Mouse (Mus musculus): ENCODE measurements at regions not wholly inside any gene's neighbourhood (a gene's known extent, or its start where the extent isn't known, plus 50 kb on each side); places are given as distances from the start of the nearest gene placed in this dataset.

DNA sequence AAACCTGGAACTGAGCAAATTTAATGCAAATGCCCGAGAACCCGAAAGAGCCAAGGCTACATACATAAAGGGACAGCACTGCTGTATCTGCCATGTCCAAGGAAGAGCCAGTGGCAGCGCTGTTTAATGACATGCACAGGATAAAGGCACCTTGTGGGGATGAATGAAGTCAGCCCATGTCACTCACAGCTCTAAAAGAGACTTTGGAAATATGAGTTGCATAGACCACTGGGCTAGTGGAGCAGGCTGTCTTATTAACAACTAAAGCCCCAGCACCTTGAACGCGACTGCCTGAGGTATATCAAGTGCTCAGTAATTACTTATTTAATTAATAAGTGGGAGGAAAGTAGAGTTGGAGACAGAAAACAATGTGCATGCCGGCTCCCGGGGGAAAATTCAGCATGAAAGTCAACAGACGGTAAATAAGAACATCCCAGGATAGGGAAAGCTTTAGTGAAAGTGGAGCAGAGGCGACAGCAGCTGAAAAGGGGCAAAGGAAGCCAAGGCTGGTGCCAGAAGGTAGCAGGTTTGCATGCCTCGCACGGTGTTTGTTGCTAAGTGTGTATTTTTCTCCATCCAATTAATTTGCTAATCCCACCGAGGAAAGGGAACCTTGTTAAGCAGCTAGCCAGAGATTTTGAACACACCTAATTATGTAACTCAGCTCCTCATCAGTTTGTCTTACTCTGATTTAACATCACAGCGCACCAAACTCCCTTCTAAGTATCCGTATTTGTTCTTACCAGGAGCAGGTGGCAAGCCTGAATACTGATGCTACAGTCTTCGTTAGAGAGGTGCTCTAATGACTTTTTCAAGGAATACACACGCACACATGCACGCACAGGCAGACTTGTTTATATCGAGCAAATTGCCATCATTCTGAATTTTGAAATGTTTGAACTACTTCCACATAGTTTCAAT, 167.4 kb downstream of the Triml1 start:
- Histone ChIP-seq H3K36me3 (ENCODE audit: control insufficient read depth, insufficient read depth, low read length) (no peaks in the 10 kb centered on the region), H3K27me3 (ENCODE audit: control insufficient read depth, insufficient read depth, low read length) (no peaks in the 10 kb centered on the region), H3K4me3 (replicated peaks; ENCODE audit: low read depth, low read length) (no peak overlapping the region), H3K9ac (replicated peaks; ENCODE audit: low read length) (no peak overlapping the region), H3K27ac (replicated peaks; ENCODE audit: low read depth, low read length) (no peak overlapping the region), H3K9me3 (ENCODE audit: control insufficient read depth, low read length) (no peaks in the 10 kb centered on the region), H3K4me2 (ENCODE audit: low read length) (no peak overlapping the region), H3K4me1 (ENCODE audit: control insufficient read depth, insufficient read depth, low read length) (no peaks in the 10 kb centered on the region)
- DNase-seq, result peak; percentile 39
- ATAC-seq (ENCODE audit: low FRiP score, low TSS enrichment), result peak; percentile 64
- 57% methylated on average over 18 of the region's 18 CpGs for WGBS

DNA sequence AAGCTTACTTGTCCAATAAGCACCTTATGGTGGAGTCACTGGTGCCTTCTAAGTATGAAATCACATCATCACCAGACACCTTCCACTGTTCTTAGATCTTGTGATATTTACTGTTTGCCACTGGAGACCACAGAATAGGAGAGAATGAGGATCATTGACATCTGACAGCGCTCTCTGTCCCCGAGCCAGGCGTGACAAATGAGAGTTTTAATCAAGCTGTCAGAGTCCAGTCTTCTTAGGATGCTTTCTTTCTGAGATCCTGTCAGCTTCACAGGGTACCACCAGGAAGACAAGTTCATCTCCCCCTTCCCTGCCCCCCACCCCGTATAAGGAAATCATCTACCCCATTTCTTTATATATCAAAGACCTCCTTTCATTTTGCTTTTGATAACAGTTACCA, 168.7 kb downstream of the Triml1 start:
- Histone ChIP-seq H3K27ac (replicated peaks; ENCODE audit: low read depth, low read length) (no peak overlapping the region), H3K4me3 (replicated peaks; ENCODE audit: low read depth, low read length) (no peak overlapping the region), H3K9me3 (ENCODE audit: control insufficient read depth, low read length) (no peaks in the 10 kb centered on the region), H3K36me3 (ENCODE audit: control insufficient read depth, insufficient read depth, low read length) (no peaks in the 10 kb centered on the region), H3K4me1 (ENCODE audit: control insufficient read depth, insufficient read depth, low read length) (no peaks in the 10 kb centered on the region), H3K27me3 (ENCODE audit: control insufficient read depth, insufficient read depth, low read length) (no peaks in the 10 kb centered on the region), H3K9ac (replicated peaks; ENCODE audit: low read length) (no peak overlapping the region), H3K4me2 (ENCODE audit: low read length) (no peak overlapping the region)
- DNase-seq, result no peak
- 26% methylated on average over 4 of the region's 4 CpGs for WGBS
- ATAC-seq (ENCODE audit: low FRiP score, low TSS enrichment), result no peak

DNA sequence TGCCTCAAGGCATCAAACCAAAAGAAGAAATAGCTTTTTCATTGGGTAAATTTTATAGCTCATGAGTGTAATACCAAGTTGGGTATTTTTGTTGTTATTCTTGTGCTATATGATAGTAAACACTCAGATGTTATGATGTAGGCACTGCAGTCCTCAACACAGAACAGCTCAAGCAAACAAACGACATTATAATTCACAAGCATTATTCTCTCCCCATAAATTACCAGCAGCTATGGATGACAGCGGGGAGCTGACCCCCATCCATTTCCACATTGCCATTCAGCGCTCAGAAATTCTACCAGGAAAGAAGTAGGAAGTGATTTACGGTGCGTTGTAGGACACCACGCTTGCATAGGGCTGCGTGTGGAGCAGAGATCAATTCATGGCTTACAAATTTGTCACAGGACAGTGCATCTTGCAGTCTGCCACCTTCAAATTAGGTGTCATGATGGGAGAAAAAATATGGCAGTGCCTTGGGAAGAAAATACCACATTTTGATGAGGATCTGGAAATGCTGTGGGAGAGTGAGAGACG, 173.4 kb downstream of the Triml1 start:
- Histone ChIP-seq H3K27ac (replicated peaks; ENCODE audit: low read depth, low read length) (no peak overlapping the region), H3K36me3 (ENCODE audit: control insufficient read depth, insufficient read depth, low read length) (no peaks in the 10 kb centered on the region), H3K4me1 (ENCODE audit: control insufficient read depth, insufficient read depth, low read length) (no peaks in the 10 kb centered on the region), H3K27me3 (ENCODE audit: control insufficient read depth, insufficient read depth, low read length) (no peaks in the 10 kb centered on the region), H3K9me3 (ENCODE audit: control insufficient read depth, low read length) (no peaks in the 10 kb centered on the region), H3K9ac (replicated peaks; ENCODE audit: low read length) (no peak overlapping the region), H3K4me2 (ENCODE audit: low read length) (no peak overlapping the region), H3K4me3 (replicated peaks; ENCODE audit: low read depth, low read length) (no peak overlapping the region)
- DNase-seq (no peak), ATAC-seq (ENCODE audit: low FRiP score, low TSS enrichment) (no peak)
- WGBS, result 75% methylated on average over 8 of the region's 8 CpGs

DNA sequence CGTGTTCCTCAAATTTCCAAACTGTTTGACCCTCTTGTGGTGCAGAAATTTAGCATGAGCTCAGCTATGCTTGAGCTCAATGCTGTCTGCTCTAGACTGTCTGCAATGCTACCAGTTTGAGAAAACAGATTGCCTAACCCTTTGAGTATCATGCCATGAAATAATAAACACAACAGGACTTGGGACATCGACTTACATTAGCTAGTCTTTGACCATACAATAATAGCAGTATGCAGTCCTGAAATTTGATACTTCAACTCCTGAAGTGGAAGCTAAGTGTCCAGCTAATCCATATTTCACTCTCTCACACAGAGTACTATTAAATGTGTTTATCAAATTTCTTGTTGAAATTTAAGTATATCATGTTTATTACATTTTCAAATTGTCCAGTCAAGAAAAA, 176.8 kb downstream of the Triml1 start:
- Histone ChIP-seq H3K4me2 (ENCODE audit: low read length) (no peak overlapping the region), H3K36me3 (ENCODE audit: control insufficient read depth, insufficient read depth, low read length) (no peaks in the 10 kb centered on the region), H3K4me3 (replicated peaks; ENCODE audit: low read depth, low read length) (no peak overlapping the region), H3K4me1 (ENCODE audit: control insufficient read depth, insufficient read depth, low read length) (no peaks in the 10 kb centered on the region), H3K27me3 (ENCODE audit: control insufficient read depth, insufficient read depth, low read length) (no peaks in the 10 kb centered on the region), H3K9me3 (ENCODE audit: control insufficient read depth, low read length) (no peaks in the 10 kb centered on the region), H3K27ac (replicated peaks; ENCODE audit: low read depth, low read length) (no peak overlapping the region), H3K9ac (replicated peaks; ENCODE audit: low read length) (no peak overlapping the region)
- no peak for DNase-seq
- 89% methylated on average over 2 of the region's 2 CpGs for WGBS
- no peak for ATAC-seq (ENCODE audit: low FRiP score, low TSS enrichment)

DNA sequence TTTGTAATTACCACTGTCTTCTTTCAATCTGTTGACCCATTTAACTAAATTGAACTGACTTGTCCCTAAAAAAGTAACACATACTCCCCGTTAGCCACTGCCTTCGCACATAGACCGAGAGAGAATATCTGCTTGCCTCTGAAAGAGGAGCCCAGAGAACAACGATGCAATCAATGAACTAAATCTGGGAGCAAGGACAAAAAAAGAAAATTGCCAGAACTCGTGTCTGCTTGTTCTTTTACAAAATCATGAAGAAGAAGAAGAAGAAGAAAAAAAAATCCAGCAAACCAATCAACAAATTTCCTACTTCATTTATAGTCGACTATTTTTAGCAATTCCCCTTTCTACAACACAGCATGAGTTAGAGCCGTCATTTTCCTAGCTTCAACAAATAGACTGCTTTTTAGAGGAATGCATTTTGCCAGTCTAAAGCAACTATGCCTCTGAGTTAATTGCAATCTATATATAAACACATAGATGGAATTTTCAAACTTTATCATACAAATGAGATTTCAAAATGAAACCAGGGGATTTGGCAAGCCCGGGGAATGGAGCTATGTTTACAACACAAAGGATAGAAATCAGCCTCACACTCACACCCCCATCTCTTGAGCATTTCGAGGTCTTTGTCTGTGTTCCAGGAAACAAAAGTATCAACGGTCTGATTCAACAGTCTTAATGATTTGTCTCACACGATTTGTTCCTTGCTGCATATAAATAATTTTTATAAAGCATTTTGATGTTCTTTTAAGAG, 183.1 kb downstream of the Triml1 start:
- H3K4me3 ChIP-seq (replicated peaks; ENCODE audit: low read depth, low read length), result no peak overlapping the region
- H3K4me2 ChIP-seq (ENCODE audit: low read length), result no peak overlapping the region
- H3K36me3 ChIP-seq (ENCODE audit: control insufficient read depth, insufficient read depth, low read length), result no peaks in the 10 kb centered on the region
- no peaks in the 10 kb centered on the region for H3K9me3 ChIP-seq (ENCODE audit: control insufficient read depth, low read length)
- WGBS, result 88% methylated on average over 11 of the region's 11 CpGs
- no peak for ATAC-seq (ENCODE audit: low FRiP score, low TSS enrichment)
- no peaks in the 10 kb centered on the region for H3K4me1 ChIP-seq (ENCODE audit: control insufficient read depth, insufficient read depth, low read length)
- no peaks in the 10 kb centered on the region for H3K27me3 ChIP-seq (ENCODE audit: control insufficient read depth, insufficient read depth, low read length)
- H3K9ac ChIP-seq (replicated peaks; ENCODE audit: low read length), result no peak overlapping the region
- H3K27ac ChIP-seq (replicated peaks; ENCODE audit: low read depth, low read length), result no peak overlapping the region
- no peak for DNase-seq

DNA sequence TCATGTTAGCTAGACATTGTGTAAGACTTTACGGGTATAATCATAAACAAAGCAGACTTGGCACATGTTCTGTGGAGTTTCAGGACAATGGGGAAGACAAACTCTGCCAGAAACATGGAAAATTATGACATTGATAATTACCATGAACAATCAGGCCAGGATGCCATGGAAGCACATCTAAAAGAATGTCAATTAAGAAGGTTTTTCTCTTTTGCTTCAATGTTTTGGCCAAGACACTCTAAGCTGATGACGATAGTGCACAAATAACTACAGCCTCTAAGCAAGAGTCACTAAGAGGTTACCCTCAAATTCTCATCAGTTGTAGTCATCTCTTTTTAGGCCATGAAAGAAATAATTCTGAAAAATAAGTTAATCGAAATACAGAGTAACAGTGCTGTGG, 208.7 kb downstream of the Triml1 start:
- WGBS, result 93% methylated on average over 3 of the region's 3 CpGs
- H3K27ac ChIP-seq (replicated peaks; ENCODE audit: low read depth, low read length), result no peak overlapping the region

DNA sequence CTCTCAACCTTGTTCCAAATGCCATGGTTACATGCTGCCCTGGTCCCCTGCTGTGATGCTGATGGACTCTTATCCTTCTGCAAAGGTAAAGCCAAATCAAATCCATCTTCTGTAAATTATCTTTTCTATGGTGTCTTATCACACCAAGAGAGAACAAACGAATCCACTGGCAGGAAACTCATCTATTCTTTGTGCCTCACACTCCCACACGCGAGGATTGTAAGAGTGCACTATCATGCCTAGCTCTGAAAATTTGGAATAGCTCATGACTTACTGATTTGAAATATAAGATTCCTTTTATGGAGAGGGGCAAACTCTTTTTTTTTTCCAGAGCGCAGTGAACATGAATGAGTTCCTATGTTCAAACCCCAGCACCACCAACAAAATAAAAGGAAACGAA, 249.6 kb downstream of the Triml1 start:
- no peaks in the 10 kb centered on the region for H3K9me3 ChIP-seq (ENCODE audit: control insufficient read depth, low read length)

More for the DNA sequence above, 208.7 kb downstream of the Triml1 start:
- DNase-seq (no peak), ATAC-seq (ENCODE audit: low FRiP score, low TSS enrichment) (no peak)
- Histone ChIP-seq H3K4me3 (replicated peaks; ENCODE audit: low read depth, low read length) (no peak overlapping the region), H3K9me3 (ENCODE audit: control insufficient read depth, low read length) (no peaks in the 10 kb centered on the region), H3K4me2 (ENCODE audit: low read length) (no peak overlapping the region), H3K36me3 (ENCODE audit: control insufficient read depth, insufficient read depth, low read length) (no peaks in the 10 kb centered on the region), H3K9ac (replicated peaks; ENCODE audit: low read length) (no peak overlapping the region), H3K27me3 (ENCODE audit: control insufficient read depth, insufficient read depth, low read length) (no peaks in the 10 kb centered on the region), H3K4me1 (ENCODE audit: control insufficient read depth, insufficient read depth, low read length) (no peaks in the 10 kb centered on the region)

DNA sequence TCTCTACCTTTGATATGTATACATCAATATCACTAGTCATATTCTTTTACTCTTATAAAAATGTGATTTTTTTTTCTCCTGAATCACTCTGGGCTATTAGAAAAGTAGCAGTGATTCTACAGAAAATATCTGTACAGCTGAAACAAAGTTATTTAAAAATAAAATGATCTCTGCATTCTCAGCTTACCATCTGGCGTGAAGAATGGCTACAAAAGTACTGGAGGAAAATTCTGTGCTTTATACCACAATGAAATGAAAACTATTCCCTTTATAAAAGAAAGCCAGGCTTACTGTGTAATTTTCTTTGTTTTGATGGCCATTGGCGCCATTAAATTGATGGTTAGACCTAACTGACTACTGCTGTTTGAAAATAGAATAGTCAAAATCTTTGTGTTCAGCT, 254.8 kb downstream of the Triml1 start:
- DNase-seq, result no peak
- H3K9me3 ChIP-seq (ENCODE audit: control insufficient read depth, low read length), result no peaks in the 10 kb centered on the region
- H3K9ac ChIP-seq (replicated peaks; ENCODE audit: low read length), result no peak overlapping the region
- H3K36me3 ChIP-seq (ENCODE audit: control insufficient read depth, insufficient read depth, low read length), result no peaks in the 10 kb centered on the region
- H3K27ac ChIP-seq (replicated peaks; ENCODE audit: low read depth, low read length), result no peak overlapping the region
- H3K27me3 ChIP-seq (ENCODE audit: control insufficient read depth, insufficient read depth, low read length), result no peaks in the 10 kb centered on the region
- WGBS, result 92% methylated on average over 2 of the region's 2 CpGs
- H3K4me2 ChIP-seq (ENCODE audit: low read length), result no peak overlapping the region
- no peaks in the 10 kb centered on the region for H3K4me1 ChIP-seq (ENCODE audit: control insufficient read depth, insufficient read depth, low read length)
- no peak for ATAC-seq (ENCODE audit: low FRiP score, low TSS enrichment)
- H3K4me3 ChIP-seq (replicated peaks; ENCODE audit: low read depth, low read length), result no peak overlapping the region

More for the DNA sequence above, 249.6 kb downstream of the Triml1 start:
- no peak overlapping the region for H3K27ac ChIP-seq (replicated peaks; ENCODE audit: low read depth, low read length)
- DNase-seq, result no peak
- no peak overlapping the region for H3K4me2 ChIP-seq (ENCODE audit: low read length)
- H3K4me1 ChIP-seq (ENCODE audit: control insufficient read depth, insufficient read depth, low read length), result no peaks in the 10 kb centered on the region
- H3K9ac ChIP-seq (replicated peaks; ENCODE audit: low read length), result no peak overlapping the region
- no peak for ATAC-seq (ENCODE audit: low FRiP score, low TSS enrichment)
- no peak overlapping the region for H3K4me3 ChIP-seq (replicated peaks; ENCODE audit: low read depth, low read length)
- 84% methylated on average over 5 of the region's 5 CpGs for WGBS
- no peaks in the 10 kb centered on the region for H3K27me3 ChIP-seq (ENCODE audit: control insufficient read depth, insufficient read depth, low read length)
- no peaks in the 10 kb centered on the region for H3K36me3 ChIP-seq (ENCODE audit: control insufficient read depth, insufficient read depth, low read length)
